Mouse (Mus musculus): Measurements from ENCODE around the gene Tob2.
A peak's percentile ranks its signal among the peaks of the same experiment; 100 is the strongest.

DNA sequence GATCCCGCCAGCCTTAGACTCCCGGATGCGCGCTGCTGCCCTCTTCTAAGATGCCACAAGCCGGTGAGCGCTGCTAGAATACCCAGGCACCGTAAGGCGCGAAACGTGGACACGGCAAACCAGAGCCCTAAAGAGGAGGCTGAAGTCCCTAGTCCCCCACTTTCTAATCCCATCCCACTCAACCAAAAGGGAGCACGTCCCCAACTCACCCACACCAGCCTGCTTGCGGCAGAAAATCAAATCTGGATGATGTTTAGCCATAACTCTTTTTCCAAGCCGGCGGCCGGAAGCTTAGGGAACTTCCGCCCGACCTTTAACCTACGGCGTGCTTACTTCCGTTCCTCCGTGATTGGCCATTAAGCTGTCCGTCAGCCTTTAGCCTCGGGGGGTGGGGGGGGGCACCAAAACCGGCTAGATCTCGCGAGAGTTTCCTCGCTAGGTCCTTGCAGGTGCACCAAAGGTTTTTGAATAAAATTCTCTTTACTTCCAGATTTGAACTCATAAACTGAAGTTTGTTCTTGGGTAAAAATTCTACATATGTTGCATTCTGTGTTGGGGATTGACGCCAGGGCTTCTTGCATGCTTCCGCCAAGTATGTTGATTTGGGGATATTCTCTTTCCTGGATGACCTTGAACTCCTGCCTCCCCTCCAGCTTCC lies 13.1 kb upstream of the Tob2 start, which contains the start of gene Phf5a:
- TF ChIP-seq CTCF (IDR thresholded peaks at IDR 0.05; ENCODE audit: borderline replicate concordance, insufficient read depth, low read depth, low read length): no peak
- peak; percentile 48; the same call in 1 of the 2 replicates for TF ChIP-seq POLR2A (IDR thresholded peaks at IDR 0.05; ENCODE audit: borderline replicate concordance, insufficient read depth, low read length)

Measured in cerebellum, adult 2 months (tissue).